Mouse (Mus musculus): Measurements from ENCODE around the gene Creld1.

- TF ChIP-seq EP300 (IDR thresholded peaks at IDR 0.05; ENCODE audit: low read length) (no peak), USF1 (IDR thresholded peaks at IDR 0.05; ENCODE audit: low read depth, low read length) (no peak), HCFC1 (IDR thresholded peaks at IDR 0.05; ENCODE audit: low read depth, low read length) (no peak), CTCF (conservative IDR thresholded peaks at IDR 0.05 in 1 of 2, IDR thresholded peaks at IDR 0.05 in 1 of 2; ENCODE audit: low read depth in 2 of 2, low read length in 2 of 2) (no peak), ZKSCAN1 (IDR thresholded peaks at IDR 0.05; ENCODE audit: borderline replicate concordance, low read depth, low read length) (no peak), POLR2A (IDR thresholded peaks at IDR 0.05; ENCODE audit: low read depth, low read length) (no peak), TBP (conservative IDR thresholded peaks at IDR 0.05; ENCODE audit: low read depth, low read length) (no peak), MXI1 (IDR thresholded peaks at IDR 0.05; ENCODE audit: low read depth, low read length) (no peak), GABPA (IDR thresholded peaks at IDR 0.05; ENCODE audit: insufficient replicate concordance, low read depth, low read length) (no peak), ZMIZ1 (IDR thresholded peaks at IDR 0.05; ENCODE audit: low read depth, low read length) (no peak), ZC3H11A (IDR thresholded peaks at IDR 0.05; ENCODE audit: low read depth, low read length) (no peak), POLR2AphosphoS2 (IDR thresholded peaks at IDR 0.05; ENCODE audit: low read depth, low read length) (no peak)
Measured at GRCm38 (mm10) chr6:113541610-113542009, 58.5 kb downstream of the Creld1 start.

Data from CH12.LX (cell line).